Mouse (Mus musculus): ENCODE measurements around the gene Cdkl2. TPM values are rescaled to one million over a fixed set of nuclear protein-coding genes. Genes with fewer than 3 reads are reported as not detected.

The Cdkl2 gene
- polyA plus RNA-seq, 1 experiment from 2014 or later, result 19.7 TPM

- H3K36me3 ChIP-seq (ENCODE audit: control insufficient read depth, insufficient read depth, low read length), result no peaks in the 10 kb centered on the region
- no peak overlapping the region for H3K4me3 ChIP-seq (ENCODE audit: low read depth, low read length)
- 12% methylated on average over 2 of the region's 2 CpGs for WGBS
- H3K27ac ChIP-seq (ENCODE audit: low read length), result no peak overlapping the region
- no peak overlapping the region for H3K9ac ChIP-seq (ENCODE audit: low read depth, low read length)
- ATAC-seq, result no peak
- no peak overlapping the region for H3K4me2 ChIP-seq (ENCODE audit: low read length)
- H3K4me1 ChIP-seq (ENCODE audit: control insufficient read depth, insufficient read depth, low read length), result no peaks in the 10 kb centered on the region
- no peaks in the 10 kb centered on the region for H3K27me3 ChIP-seq (ENCODE audit: control insufficient read depth, insufficient read depth, low read depth, low read length)
- H3K9me3 ChIP-seq (replicated peaks; ENCODE audit: control insufficient read depth, low read length, poor library complexity, severe bottlenecking), result no peaks in the 10 kb centered on the region
Measured at GRCm38 (mm10) chr5:91985721-91986120, 58.0 kb downstream of the Cdkl2 start.

GRCm38 (mm10) chr5:91983490-91983889, 60.2 kb downstream of the Cdkl2 start:
- Histone ChIP-seq H3K4me3 (ENCODE audit: low read depth, low read length) (no peak overlapping the region), H3K27ac (ENCODE audit: low read length) (no peak overlapping the region), H3K27me3 (ENCODE audit: control insufficient read depth, insufficient read depth, low read depth, low read length) (no peaks in the 10 kb centered on the region), H3K4me1 (ENCODE audit: control insufficient read depth, insufficient read depth, low read length) (no peaks in the 10 kb centered on the region), H3K4me2 (ENCODE audit: low read length) (no peak overlapping the region), H3K36me3 (ENCODE audit: control insufficient read depth, insufficient read depth, low read length) (no peaks in the 10 kb centered on the region), H3K9ac (ENCODE audit: low read depth, low read length) (no peak overlapping the region), H3K9me3 (replicated peaks; ENCODE audit: control insufficient read depth, low read length, poor library complexity, severe bottlenecking) (no peaks in the 10 kb centered on the region)
- no peak for ATAC-seq
- WGBS, result 83% methylated on average over 2 of the region's 2 CpGs

GRCm38 (mm10) chr5:91981176-91981840, 62.4 kb downstream of the Cdkl2 start:
- no peaks in the 10 kb centered on the region for H3K36me3 ChIP-seq (ENCODE audit: control insufficient read depth, insufficient read depth, low read length)
- no peaks in the 10 kb centered on the region for H3K9me3 ChIP-seq (replicated peaks; ENCODE audit: control insufficient read depth, low read length, poor library complexity, severe bottlenecking)
- 92% methylated on average over 11 of the region's 11 CpGs for WGBS
- H3K4me1 ChIP-seq (ENCODE audit: control insufficient read depth, insufficient read depth, low read length), result no peaks in the 10 kb centered on the region
- H3K27me3 ChIP-seq (ENCODE audit: control insufficient read depth, insufficient read depth, low read depth, low read length), result no peaks in the 10 kb centered on the region
- H3K4me3 ChIP-seq (ENCODE audit: low read depth, low read length), result no peak overlapping the region
- no peak overlapping the region for H3K4me2 ChIP-seq (ENCODE audit: low read length)
- no peak overlapping the region for H3K27ac ChIP-seq (ENCODE audit: low read length)
- H3K9ac ChIP-seq (ENCODE audit: low read depth, low read length), result no peak overlapping the region
- ATAC-seq, result no peak

- H3K9me3 ChIP-seq (replicated peaks; ENCODE audit: control insufficient read depth, low read length, poor library complexity, severe bottlenecking), result no peaks in the 10 kb centered on the region
- no peaks in the 10 kb centered on the region for H3K27me3 ChIP-seq (ENCODE audit: control insufficient read depth, insufficient read depth, low read depth, low read length)
- WGBS, result 95% methylated on average over 2 of the region's 2 CpGs
- no peak overlapping the region for H3K27ac ChIP-seq (ENCODE audit: low read length)
- no peak overlapping the region for H3K4me3 ChIP-seq (ENCODE audit: low read depth, low read length)
- no peaks in the 10 kb centered on the region for H3K36me3 ChIP-seq (ENCODE audit: control insufficient read depth, insufficient read depth, low read length)
- no peak for ATAC-seq
- no peak overlapping the region for H3K4me2 ChIP-seq (ENCODE audit: low read length)
- no peak overlapping the region for H3K9ac ChIP-seq (ENCODE audit: low read depth, low read length)
- no peaks in the 10 kb centered on the region for H3K4me1 ChIP-seq (ENCODE audit: control insufficient read depth, insufficient read depth, low read length)
Measured at GRCm38 (mm10) chr5:91977397-91977770, 66.3 kb downstream of the Cdkl2 start.

- H3K4me2 ChIP-seq (ENCODE audit: low read length), result no peak overlapping the region
- no peaks in the 10 kb centered on the region for H3K36me3 ChIP-seq (ENCODE audit: control insufficient read depth, insufficient read depth, low read length)
- no peak overlapping the region for H3K27ac ChIP-seq (ENCODE audit: low read length)
- no peaks in the 10 kb centered on the region for H3K27me3 ChIP-seq (ENCODE audit: control insufficient read depth, insufficient read depth, low read depth, low read length)
- ATAC-seq, result no peak
- H3K4me3 ChIP-seq (ENCODE audit: low read depth, low read length), result no peak overlapping the region
- H3K9ac ChIP-seq (ENCODE audit: low read depth, low read length), result no peak overlapping the region
- no peaks in the 10 kb centered on the region for H3K4me1 ChIP-seq (ENCODE audit: control insufficient read depth, insufficient read depth, low read length)
- no peaks in the 10 kb centered on the region for H3K9me3 ChIP-seq (replicated peaks; ENCODE audit: control insufficient read depth, low read length, poor library complexity, severe bottlenecking)
- WGBS, result 77% methylated on average over 10 of the region's 10 CpGs
Measured at GRCm38 (mm10) chr5:91976566-91977396, 66.9 kb downstream of the Cdkl2 start.

- H3K9me3 ChIP-seq (replicated peaks; ENCODE audit: control insufficient read depth, low read length, poor library complexity, severe bottlenecking), result no peaks in the 10 kb centered on the region
- 90% methylated on average over 9 of the region's 9 CpGs for WGBS
Measured at GRCm38 (mm10) chr5:91975758-91976157, 67.9 kb downstream of the Cdkl2 start.

GRCm38 (mm10) chr5:91974002-91974401, 69.7 kb downstream of the Cdkl2 start:
- no peak for ATAC-seq
- Histone ChIP-seq H3K4me2 (ENCODE audit: low read length) (no peak overlapping the region), H3K27ac (ENCODE audit: low read length) (no peak overlapping the region), H3K4me1 (ENCODE audit: control insufficient read depth, insufficient read depth, low read length) (no peaks in the 10 kb centered on the region), H3K4me3 (ENCODE audit: low read depth, low read length) (no peak overlapping the region), H3K27me3 (ENCODE audit: control insufficient read depth, insufficient read depth, low read depth, low read length) (no peaks in the 10 kb centered on the region), H3K9me3 (replicated peaks; ENCODE audit: control insufficient read depth, low read length, poor library complexity, severe bottlenecking) (no peaks in the 10 kb centered on the region), H3K36me3 (ENCODE audit: control insufficient read depth, insufficient read depth, low read length) (no peaks in the 10 kb centered on the region), H3K9ac (ENCODE audit: low read depth, low read length) (no peak overlapping the region)
- WGBS, result 93% methylated on average over 7 of the region's 7 CpGs

More at GRCm38 (mm10) chr5:91975758-91976157, 67.9 kb downstream of the Cdkl2 start:
- Histone ChIP-seq H3K36me3 (ENCODE audit: control insufficient read depth, insufficient read depth, low read length) (no peaks in the 10 kb centered on the region), H3K4me2 (ENCODE audit: low read length) (no peak overlapping the region), H3K4me3 (ENCODE audit: low read depth, low read length) (no peak overlapping the region), H3K27ac (ENCODE audit: low read length) (no peak overlapping the region), H3K27me3 (ENCODE audit: control insufficient read depth, insufficient read depth, low read depth, low read length) (no peaks in the 10 kb centered on the region), H3K4me1 (ENCODE audit: control insufficient read depth, insufficient read depth, low read length) (no peaks in the 10 kb centered on the region), H3K9ac (ENCODE audit: low read depth, low read length) (no peak overlapping the region)
- ATAC-seq, result no peak

- Histone ChIP-seq H3K36me3 (ENCODE audit: control insufficient read depth, insufficient read depth, low read length) (no peaks in the 10 kb centered on the region), H3K4me1 (ENCODE audit: control insufficient read depth, insufficient read depth, low read length) (no peaks in the 10 kb centered on the region), H3K4me2 (ENCODE audit: low read length) (no peak overlapping the region), H3K9me3 (replicated peaks; ENCODE audit: control insufficient read depth, low read length, poor library complexity, severe bottlenecking) (no peaks in the 10 kb centered on the region), H3K27ac (ENCODE audit: low read length) (no peak overlapping the region), H3K27me3 (ENCODE audit: control insufficient read depth, insufficient read depth, low read depth, low read length) (no peaks in the 10 kb centered on the region), H3K4me3 (ENCODE audit: low read depth, low read length) (no peak overlapping the region), H3K9ac (ENCODE audit: low read depth, low read length) (no peak overlapping the region)
- WGBS, result 94% methylated on average over 3 of the region's 3 CpGs
- ATAC-seq, result no peak
Measured at GRCm38 (mm10) chr5:91972046-91972445, 71.6 kb downstream of the Cdkl2 start.

Data from midbrain, embryonic 16.5 days (tissue).